Mouse (Mus musculus) liver, postnatal 0 days (tissue): Measurements from ENCODE around the gene Hao2.

Source experiments
- CTCF ChIP-seq: sonication (generic); IDR thresholded peaks from 2 replicates; pipeline ENCODE4 v1.5.1; 2016; ENCODE audit warnings: antibody characterized with exemption, low read depth
- EP300 ChIP-seq: IDR thresholded peaks from 2 replicates; pipeline ENCODE4 v1.6.1; 2016; ENCODE audit warnings: antibody characterized with exemption, low read depth, mild to moderate bottlenecking

GRCm38 (mm10) chr3:98936446-98936845, 43.4 kb upstream of the Hao2 start:
- TF ChIP-seq CTCF (no peak), EP300 (no peak)
